In the genomic region with DNA sequence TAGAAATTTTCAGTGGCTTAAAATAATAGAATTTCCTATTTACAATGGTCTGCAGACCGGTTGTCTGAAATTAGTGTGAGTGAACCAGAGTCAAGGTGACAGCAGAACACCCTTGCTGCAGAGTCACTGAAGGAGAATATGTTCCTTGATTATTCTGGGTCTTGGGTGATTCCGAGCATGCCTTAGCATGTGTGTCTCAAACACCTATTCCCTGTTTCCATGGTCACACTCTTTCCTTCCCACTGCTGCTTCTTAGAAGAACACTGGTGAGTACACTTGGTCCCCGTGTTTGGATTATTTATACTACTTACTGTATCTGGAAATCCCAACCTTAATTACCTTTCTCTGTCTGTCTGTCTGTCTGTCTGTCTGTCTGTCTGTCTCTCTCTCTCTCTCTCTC, we compare ENCODE assay signal across 28 mouse cellular contexts.
"Had no signal": no experiment of that assay in that cellular context is flagged by ENCODE, and none has a peak within 500 bp of the region (broad histone marks: within the 10 kb centered on the region; RNA-seq: fewer than 3 reads in every experiment).

No protein-coding gene starts in this region.

- H3K36me3 ChIP-seq: embryonic facial prominence, embryonic 10.5 days; embryonic facial prominence, embryonic 12.5 days; embryonic facial prominence, embryonic 13.5 days; embryonic facial prominence, embryonic 15.5 days; forebrain, embryonic 10.5 days; forebrain, embryonic 12.5 days; forebrain, embryonic 15.5 days had no signal

- H3K27ac ChIP-seq: embryonic facial prominence, embryonic 10.5 days; embryonic facial prominence, embryonic 12.5 days; embryonic facial prominence, embryonic 13.5 days; embryonic facial prominence, embryonic 15.5 days; forebrain, embryonic 10.5 days; forebrain, embryonic 12.5 days; forebrain, embryonic 13.5 days; forebrain, embryonic 15.5 days; gastrocnemius, adult 2 months; heart, adult 2 months had no signal

- H3K4me2 ChIP-seq: embryonic facial prominence, embryonic 12.5 days; embryonic facial prominence, embryonic 13.5 days; embryonic facial prominence, embryonic 15.5 days; forebrain, embryonic 12.5 days; forebrain, embryonic 13.5 days; forebrain, embryonic 15.5 days had no signal

- H3K9ac ChIP-seq: embryonic facial prominence, embryonic 12.5 days; embryonic facial prominence, embryonic 13.5 days; embryonic facial prominence, embryonic 15.5 days; forebrain, embryonic 12.5 days; forebrain, embryonic 13.5 days; forebrain, embryonic 15.5 days; forebrain, postnatal 0 days had no signal

- H3K27me3 ChIP-seq: embryonic facial prominence, embryonic 12.5 days; embryonic facial prominence, embryonic 13.5 days; embryonic facial prominence, embryonic 15.5 days; forebrain, embryonic 12.5 days; forebrain, embryonic 13.5 days; forebrain, embryonic 15.5 days had no signal

- H3K9me3 ChIP-seq: embryonic facial prominence, embryonic 10.5 days; embryonic facial prominence, embryonic 12.5 days; embryonic facial prominence, embryonic 13.5 days; embryonic facial prominence, embryonic 15.5 days; forebrain, embryonic 10.5 days; forebrain, embryonic 12.5 days; forebrain, embryonic 13.5 days; forebrain, embryonic 15.5 days had no signal

- H3K4me1 ChIP-seq: embryonic facial prominence, embryonic 10.5 days; embryonic facial prominence, embryonic 12.5 days; embryonic facial prominence, embryonic 13.5 days; embryonic facial prominence, embryonic 15.5 days; forebrain, embryonic 10.5 days; forebrain, embryonic 12.5 days; forebrain, embryonic 13.5 days; forebrain, embryonic 15.5 days had no signal

- H3K4me3 ChIP-seq: embryonic facial prominence, embryonic 10.5 days; embryonic facial prominence, embryonic 12.5 days; embryonic facial prominence, embryonic 13.5 days; embryonic facial prominence, embryonic 15.5 days; erythroblast, embryonic 14.5 days; forebrain, embryonic 10.5 days; forebrain, embryonic 12.5 days; forebrain, embryonic 13.5 days; forebrain, embryonic 15.5 days; gastrocnemius, adult 2 months; heart, adult 2 months had no signal

- ATAC-seq: forebrain, embryonic 13.5 days; forebrain, embryonic 14.5 days; forebrain, embryonic 15.5 days; forebrain, embryonic 16.5 days; forebrain, postnatal 0 days had no signal

- DNase-seq: cerebellum, adult 2 months; cerebellum, adult 8-10 months; cerebellum, adult 9-10 months; cerebellum, adult 9-11 months; cerebellum, postnatal 10 days; cerebellum, postnatal 14 days; cerebellum, postnatal 25 days; cerebellum, postnatal 36 days; embryo, embryonic 11 days; forebrain, postnatal 0 days; gastrocnemius, adult 2 months; gastrocnemius, postnatal 10 days; gastrocnemius, postnatal 14 days; gastrocnemius, postnatal 25 days; gastrocnemius, postnatal 36 days; heart, adult 18-20 months; heart, adult 2 months had no signal
